Mouse (Mus musculus) intestine, embryonic 16.5 days (tissue): ENCODE data around the gene Mad1l1. TPM values are rescaled to one million over a fixed set of nuclear protein-coding genes. Genes with fewer than 3 reads are reported as not detected.

ENCODE experiments used
- ATAC-seq: fragments of 200-750 bp; cut with Nextera tagmentation; 2 replicates; pipeline ENCODE4 v1.8.0; 2017; ENCODE audit warnings: moderate TSS enrichment, moderate library complexity
- H3K27ac ChIP-seq: fragments of 300-500 bp; sonication (generic); 2 replicates; pipeline ENCODE4 v1.5.1; 2014; ENCODE audit warnings: mild to moderate bottlenecking, low read length
- H3K27me3 ChIP-seq: fragments of 300-500 bp; sonication (generic); replicated peaks from 2 replicates; pipeline ENCODE4 v1.6.1; 2014; ENCODE audit warnings: low read length, control low read depth, mixed read lengths; ENCODE audit not compliant: control insufficient read depth, insufficient read depth
- H3K36me3 ChIP-seq: fragments of 300-500 bp; sonication (generic); 2 replicates; pipeline ENCODE4 v1.6.1; 2014; ENCODE audit warnings: low read length, control low read depth; ENCODE audit not compliant: control insufficient read depth, insufficient read depth
- H3K4me1 ChIP-seq: fragments of 300-500 bp; sonication (generic); 2 replicates; pipeline ENCODE4 v1.6.1; 2014; ENCODE audit warnings: low read length, control low read depth, mixed read lengths; ENCODE audit not compliant: control insufficient read depth, insufficient read depth
- H3K4me2 ChIP-seq: fragments of 300-500 bp; sonication (generic); 2 replicates; pipeline ENCODE4 v1.6.1; 2014; ENCODE audit warnings: low read depth, low read length, control low read depth
- H3K4me3 ChIP-seq: fragments of 300-500 bp; sonication (generic); 2 replicates; pipeline ENCODE4 v1.5.1; 2014; ENCODE audit warnings: mild to moderate bottlenecking, low read length
- H3K9ac ChIP-seq: fragments of 300-500 bp; sonication (generic); 2 replicates; pipeline ENCODE4 v1.6.1; 2014; ENCODE audit warnings: low read depth, low read length
- H3K9me3 ChIP-seq: fragments of 300-500 bp; sonication (generic); 2 replicates; pipeline ENCODE4 v1.6.1; 2016; ENCODE audit warnings: low read length, control low read depth; ENCODE audit not compliant: control insufficient read depth
- WGBS: fragments of 180-500 bp; shearing (Covaris S2); extraction: QIAGEN DNeasy Blood & Tissue Kit; methylation state at CpG from one replicate; pipeline ENCODE4 v1.1.7; 2014; 5-methylcytosine and 5-hydroxymethylcytosine counted together
- polyA plus RNA-seq: library from polyadenylated mRNA; unstranded; fragments of >200 nt; fragmentation: Nextera tagmentation; extraction: Ambion mirVana; gene quantifications from 2 replicates; pipeline ENCODE4 v1.2.1, GENCODE M21; 2015

The Mad1l1 gene
- polyA plus RNA-seq, 1 experiment from 2014 or later: 34.1 TPM

DNA sequence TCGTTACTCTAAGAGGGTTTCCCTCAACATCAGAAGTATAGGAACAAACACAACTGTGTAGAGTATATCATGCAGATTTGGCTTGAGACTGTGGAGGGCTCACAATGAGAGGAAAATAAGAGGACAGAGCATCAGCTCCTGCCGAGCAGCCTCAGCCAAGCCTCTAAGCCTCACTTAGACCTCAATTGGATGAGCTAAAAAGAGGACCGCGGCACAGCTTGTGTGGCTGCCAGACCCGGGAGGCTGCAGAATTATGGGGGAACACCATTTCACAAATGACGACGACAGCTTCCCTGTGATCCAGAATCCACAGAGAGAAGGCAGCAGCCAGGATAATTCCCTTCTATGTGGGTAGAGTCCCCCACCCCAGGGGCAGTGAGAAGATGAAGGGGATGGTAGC lies 138.0 kb downstream of the Mad1l1 start:
- Histone ChIP-seq H3K36me3 (no peaks in the 10 kb centered on the region), H3K27ac (no peak overlapping the region), H3K4me3 (no peak overlapping the region), H3K9me3 (no peaks in the 10 kb centered on the region), H3K4me1 (no peaks in the 10 kb centered on the region), H3K9ac (no peak overlapping the region), H3K4me2 (no peak overlapping the region), H3K27me3 (no peaks in the 10 kb centered on the region)
- WGBS: 84% methylated on average over 7 of the region's 7 CpGs
- ATAC-seq: no peak

DNA sequence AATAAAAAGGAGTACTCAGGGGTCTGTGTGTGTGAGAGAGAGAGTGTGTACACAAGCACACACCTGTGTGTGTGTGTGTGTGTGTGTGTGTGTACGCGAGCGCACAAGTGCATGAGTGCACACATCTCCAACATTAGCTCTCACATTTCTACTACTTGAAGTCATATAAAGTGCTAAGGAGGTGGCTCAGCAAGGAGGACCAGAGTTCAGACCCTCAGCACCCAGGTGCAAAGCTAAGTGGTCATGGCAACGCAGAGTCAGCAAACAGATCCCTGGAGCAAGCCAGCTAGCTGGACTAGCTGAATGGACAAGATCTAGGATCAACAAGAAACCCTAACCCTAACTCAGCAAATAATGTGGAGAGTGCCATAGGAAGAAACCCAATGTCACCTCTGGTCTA lies 139.0 kb downstream of the Mad1l1 start:
- no peaks in the 10 kb centered on the region for H3K27me3 ChIP-seq
- 84% methylated on average over 4 of the region's 4 CpGs for WGBS

DNA sequence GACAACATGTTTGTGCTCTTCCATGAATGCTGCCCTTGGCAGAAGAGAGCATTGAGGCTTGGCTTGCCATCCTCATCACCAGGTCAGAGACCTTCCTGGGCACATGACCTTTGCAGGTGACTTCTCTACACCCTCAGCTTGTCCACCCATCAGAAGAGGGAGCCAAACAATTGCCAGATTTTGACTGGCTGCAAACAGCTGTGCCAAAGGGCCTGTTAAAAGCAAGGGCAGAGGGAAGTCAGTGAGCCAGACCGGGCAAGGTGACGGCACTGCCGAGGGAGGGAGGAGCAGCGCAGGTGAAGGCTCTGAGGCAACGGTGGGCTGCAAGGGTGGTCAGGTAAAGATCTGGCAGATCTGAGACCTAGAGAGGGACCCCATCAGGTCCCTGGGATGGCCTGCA lies 141.3 kb downstream of the Mad1l1 start:
- Histone ChIP-seq H3K27ac (no peak overlapping the region), H3K36me3 (no peaks in the 10 kb centered on the region), H3K4me2 (no peak overlapping the region), H3K9me3 (no peaks in the 10 kb centered on the region), H3K4me3 (no peak overlapping the region), H3K27me3 (no peaks in the 10 kb centered on the region), H3K9ac (no peak overlapping the region), H3K4me1 (no peaks in the 10 kb centered on the region)
- no peak for ATAC-seq
- WGBS: 93% methylated on average over 5 of the region's 5 CpGs

More for the DNA sequence above, 139.0 kb downstream of the Mad1l1 start:
- ATAC-seq: no peak
- Histone ChIP-seq H3K9me3 (no peaks in the 10 kb centered on the region), H3K36me3 (no peaks in the 10 kb centered on the region), H3K4me3 (no peak overlapping the region), H3K4me2 (no peak overlapping the region), H3K9ac (no peak overlapping the region), H3K27ac (no peak overlapping the region), H3K4me1 (no peaks in the 10 kb centered on the region)

DNA sequence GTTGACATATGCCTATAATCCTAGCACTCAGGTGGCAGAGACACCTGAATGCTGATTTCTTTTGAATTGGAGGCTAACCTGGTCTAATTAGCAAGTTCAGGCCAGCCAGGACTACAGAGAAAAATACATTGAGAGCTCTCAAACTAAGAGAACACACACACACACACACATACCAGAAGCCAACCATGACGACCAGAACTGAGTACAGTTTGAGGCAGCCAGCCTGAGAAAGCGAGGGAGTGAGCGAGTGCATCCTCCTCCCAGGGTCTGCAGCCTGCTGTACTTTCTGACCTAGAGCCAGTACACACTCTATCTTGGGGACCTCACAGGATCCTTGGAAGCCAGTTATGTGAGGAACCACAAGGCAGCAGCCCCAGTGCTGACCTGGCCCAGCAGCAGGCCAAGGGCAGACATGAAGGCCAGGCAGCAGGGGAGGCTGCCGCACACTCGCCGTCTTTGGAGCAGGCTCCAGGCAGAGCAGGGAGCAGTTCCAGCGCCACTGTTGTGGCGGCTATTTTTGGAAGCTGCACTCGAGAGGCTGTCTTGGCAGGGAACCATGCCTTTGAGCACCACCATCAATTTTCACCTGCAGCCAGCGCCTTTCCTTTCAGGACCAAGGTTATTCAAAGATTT lies 143.2 kb downstream of the Mad1l1 start:
- ATAC-seq: no peak
- Histone ChIP-seq H3K36me3 (no peaks in the 10 kb centered on the region; the same call in 1 of the 2 replicates), H3K4me2 (no peak overlapping the region), H3K27ac (no peak overlapping the region), H3K27me3 (no peaks in the 10 kb centered on the region), H3K9me3 (no peaks in the 10 kb centered on the region), H3K9ac (no peak overlapping the region), H3K4me3 (no peak overlapping the region), H3K4me1 (no peaks in the 10 kb centered on the region)
- WGBS: 59% methylated on average over 10 of the region's 10 CpGs

DNA sequence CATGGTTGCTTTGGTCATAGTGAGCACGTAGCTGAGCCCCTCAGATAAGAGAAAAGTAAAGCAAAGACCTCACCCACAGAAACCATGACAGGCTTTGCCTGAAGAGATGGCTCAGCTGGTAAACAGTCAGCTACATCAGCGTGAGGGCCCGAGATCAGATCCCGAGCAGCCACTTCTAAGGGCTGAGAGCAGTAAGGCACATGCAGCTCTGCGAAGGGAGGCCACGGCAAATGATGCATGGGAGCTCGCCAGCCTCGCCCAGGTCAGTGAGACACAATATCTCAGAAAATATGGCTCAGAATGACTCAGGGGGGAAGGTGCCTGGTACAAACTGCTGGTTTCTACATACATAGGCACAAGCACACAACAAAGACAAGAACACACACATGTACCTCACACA lies 143.8 kb downstream of the Mad1l1 start:
- Histone ChIP-seq H3K4me3 (no peak overlapping the region), H3K27me3 (no peaks in the 10 kb centered on the region), H3K4me1 (no peaks in the 10 kb centered on the region), H3K27ac (no peak overlapping the region), H3K9ac (no peak overlapping the region), H3K9me3 (no peaks in the 10 kb centered on the region), H3K36me3 (no peaks in the 10 kb centered on the region; the same call in 1 of the 2 replicates), H3K4me2 (no peak overlapping the region)
- WGBS: 69% methylated on average over 8 of the region's 8 CpGs
- ATAC-seq: no peak

DNA sequence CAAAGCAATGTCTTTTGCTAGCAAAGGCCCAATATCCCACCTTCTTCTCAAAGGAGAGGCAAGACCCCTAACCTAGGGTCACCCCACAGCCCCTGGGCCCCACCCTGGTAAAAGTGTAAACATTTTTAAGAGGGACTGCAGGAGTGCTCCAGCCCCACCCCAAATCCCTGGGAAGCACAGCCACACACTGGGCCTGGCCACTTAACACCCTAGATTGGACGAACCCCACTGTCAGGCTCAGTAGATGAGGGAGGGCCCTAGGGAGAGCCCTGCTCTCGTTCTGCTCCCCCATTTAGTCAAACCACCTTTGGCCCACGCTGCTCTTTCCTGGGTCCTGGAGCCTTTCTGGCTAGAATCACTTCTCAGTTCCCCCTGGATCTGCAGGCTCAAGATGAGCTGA lies 145.0 kb downstream of the Mad1l1 start:
- H3K27me3 ChIP-seq: no peaks in the 10 kb centered on the region
- H3K9me3 ChIP-seq: no peaks in the 10 kb centered on the region
- no peak for ATAC-seq
- no peak overlapping the region for H3K9ac ChIP-seq
- no peak overlapping the region for H3K27ac ChIP-seq
- H3K4me1 ChIP-seq: no peaks in the 10 kb centered on the region
- H3K4me2 ChIP-seq: no peak overlapping the region
- WGBS: 51% methylated on average over 3 of the region's 3 CpGs
- H3K36me3 ChIP-seq: no peaks in the 10 kb centered on the region; the same call in 1 of the 2 replicates
- H3K4me3 ChIP-seq: no peak overlapping the region

DNA sequence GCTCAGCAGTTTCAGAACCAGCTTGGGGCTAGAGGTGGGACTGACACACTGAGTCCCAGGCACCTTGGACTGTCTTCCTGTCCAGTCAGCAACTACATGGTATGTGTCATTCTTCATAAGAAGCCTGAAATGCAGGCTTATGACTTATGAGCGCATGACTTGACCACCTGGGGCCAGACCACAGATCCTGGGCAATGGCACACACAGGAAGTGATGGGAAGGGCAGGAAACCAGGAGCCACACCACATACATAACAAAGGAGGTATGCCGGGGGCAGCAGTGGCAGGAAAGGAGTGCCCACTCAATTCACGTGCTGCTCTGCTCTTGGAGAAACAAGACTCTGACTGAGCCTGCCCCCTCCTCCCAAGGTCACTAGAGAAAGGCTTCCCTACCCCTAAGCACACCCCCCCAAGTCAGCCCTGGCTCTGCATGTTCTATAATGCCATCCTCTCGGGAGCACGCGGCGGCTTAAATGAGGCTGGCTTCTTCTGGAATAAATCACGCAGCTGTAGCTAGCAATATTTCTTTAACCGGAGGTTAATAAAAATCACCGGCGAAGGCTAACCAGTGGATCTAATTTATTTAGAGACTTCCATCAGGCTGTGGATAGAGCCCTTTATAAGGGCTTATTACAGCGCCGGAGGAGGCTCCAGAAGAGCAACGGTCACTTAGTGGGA lies 146.4 kb downstream of the Mad1l1 start:
- ATAC-seq: no peak
- H3K36me3 ChIP-seq: no peaks in the 10 kb centered on the region; the same call in 1 of the 2 replicates
- no peaks in the 10 kb centered on the region for H3K4me1 ChIP-seq
- no peak overlapping the region for H3K9ac ChIP-seq
- H3K4me2 ChIP-seq: no peak overlapping the region
- H3K9me3 ChIP-seq: no peaks in the 10 kb centered on the region
- no peak overlapping the region for H3K27ac ChIP-seq
- no peaks in the 10 kb centered on the region for H3K27me3 ChIP-seq
- WGBS: 72% methylated on average over 14 of the region's 14 CpGs
- H3K4me3 ChIP-seq: no peak overlapping the region

DNA sequence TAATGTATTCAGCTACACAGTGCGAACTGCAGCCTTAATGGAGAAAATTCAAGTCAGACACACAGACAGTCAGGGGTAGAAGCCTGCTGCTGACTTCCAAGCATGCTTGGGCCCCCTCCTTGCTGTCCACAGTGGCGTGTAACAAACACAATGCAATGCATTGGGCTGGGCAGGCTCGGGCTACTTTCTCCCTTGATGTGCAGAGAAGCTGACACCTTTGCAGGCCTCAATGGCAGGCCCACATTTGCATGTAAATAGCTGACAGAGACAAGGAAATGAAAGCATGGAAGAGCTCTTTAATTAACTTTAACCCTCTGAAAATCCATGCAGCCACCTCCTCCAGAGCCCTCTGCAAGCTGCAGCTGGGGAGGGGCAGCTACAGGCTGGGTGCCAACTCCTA lies 147.3 kb downstream of the Mad1l1 start:
- Histone ChIP-seq H3K4me3 (no peak overlapping the region), H3K4me2 (no peak overlapping the region), H3K9me3 (no peaks in the 10 kb centered on the region), H3K36me3 (no peaks in the 10 kb centered on the region; the same call in 1 of the 2 replicates), H3K4me1 (no peaks in the 10 kb centered on the region), H3K27ac (no peak overlapping the region), H3K27me3 (no peaks in the 10 kb centered on the region), H3K9ac (no peak overlapping the region)
- no peak for ATAC-seq
- 41% methylated on average over 3 of the region's 3 CpGs for WGBS

DNA sequence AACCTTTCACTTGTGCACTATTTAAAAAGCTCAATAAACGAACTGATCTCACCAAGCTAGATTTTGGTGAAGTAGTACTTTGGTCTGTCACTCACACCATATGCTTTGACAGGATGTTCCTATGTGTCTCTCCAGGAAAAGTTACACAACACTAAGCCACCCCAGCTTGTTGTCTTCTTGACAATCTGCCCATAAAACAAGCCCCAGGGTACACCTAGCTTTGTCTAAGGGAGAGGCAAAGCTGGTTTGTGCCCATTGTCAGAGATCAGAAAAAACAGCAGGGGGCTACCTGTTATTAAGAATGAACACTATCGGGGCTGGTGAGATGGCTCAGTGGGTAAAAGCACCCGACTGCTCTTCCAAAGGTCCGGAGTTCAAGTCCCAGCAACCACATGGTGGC lies 148.2 kb downstream of the Mad1l1 start:
- H3K36me3 ChIP-seq: no peaks in the 10 kb centered on the region; the same call in 1 of the 2 replicates
- no peak overlapping the region for H3K4me3 ChIP-seq
- no peak overlapping the region for H3K9ac ChIP-seq
- H3K9me3 ChIP-seq: no peaks in the 10 kb centered on the region
- H3K4me2 ChIP-seq: no peak overlapping the region
- ATAC-seq: no peak
- WGBS: 92% methylated on average over 4 of the region's 4 CpGs
- H3K27ac ChIP-seq: no peak overlapping the region
- no peaks in the 10 kb centered on the region for H3K4me1 ChIP-seq
- H3K27me3 ChIP-seq: no peaks in the 10 kb centered on the region
